Mouse (Mus musculus): ENCODE measurements around the gene Ldlrad3.

Ldlrad3 gene

GRCm38 (mm10) chr2:101952951-101953361 lies 233.2 kb downstream of the Ldlrad3 start:
- DNase-seq: no peak

DNA sequence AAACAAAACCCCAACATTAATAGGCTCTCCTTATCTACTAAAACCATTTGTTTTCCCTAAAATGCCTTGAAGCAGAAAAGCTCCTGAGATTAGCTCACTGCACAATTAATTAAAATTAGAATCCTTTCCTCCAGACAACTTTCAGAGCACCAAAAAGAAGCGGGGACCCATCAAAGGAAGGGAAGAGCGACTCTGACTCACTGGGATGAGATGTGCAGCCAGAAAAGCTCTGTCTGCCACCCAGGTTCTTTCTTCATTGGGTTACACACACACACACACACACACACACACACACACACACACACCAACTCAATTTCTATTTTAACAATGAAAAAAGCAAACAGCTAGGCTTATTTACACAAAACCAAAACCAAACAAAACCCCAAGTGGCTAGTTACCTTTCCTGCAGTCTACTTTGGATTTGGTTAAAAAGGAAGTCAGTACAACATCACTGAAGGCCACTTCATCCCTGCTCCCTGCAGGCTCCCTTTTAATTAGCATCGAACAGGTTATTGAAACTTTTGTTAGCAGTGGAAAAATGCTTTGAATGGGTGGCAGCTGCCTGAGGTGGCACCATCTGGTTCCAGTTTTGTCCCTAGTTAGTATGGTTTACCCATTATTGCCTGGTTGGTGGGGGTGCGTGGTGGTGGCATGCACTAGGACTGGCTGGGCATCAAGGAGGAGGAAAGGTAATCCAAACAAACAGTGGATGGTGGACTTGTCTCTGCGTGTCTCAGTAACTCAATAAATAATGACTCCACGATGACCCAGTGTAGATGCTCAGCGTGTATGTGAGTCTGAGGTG lies 235.3 kb downstream of the Ldlrad3 start:
- DNase-seq: no peak

GRCm38 (mm10) chr2:101935006-101935405 lies 251.2 kb downstream of the Ldlrad3 start:
- no peak for DNase-seq

- DNase-seq: no peak
These were observed 252.9 kb downstream of the Ldlrad3 start for GRCm38 (mm10) chr2:101933301-101933700.

- no peak for DNase-seq
These were observed 253.8 kb downstream of the Ldlrad3 start for GRCm38 (mm10) chr2:101932169-101932936.

- DNase-seq: no peak
These were observed 260.5 kb downstream of the Ldlrad3 start for GRCm38 (mm10) chr2:101925591-101926188.

DNA sequence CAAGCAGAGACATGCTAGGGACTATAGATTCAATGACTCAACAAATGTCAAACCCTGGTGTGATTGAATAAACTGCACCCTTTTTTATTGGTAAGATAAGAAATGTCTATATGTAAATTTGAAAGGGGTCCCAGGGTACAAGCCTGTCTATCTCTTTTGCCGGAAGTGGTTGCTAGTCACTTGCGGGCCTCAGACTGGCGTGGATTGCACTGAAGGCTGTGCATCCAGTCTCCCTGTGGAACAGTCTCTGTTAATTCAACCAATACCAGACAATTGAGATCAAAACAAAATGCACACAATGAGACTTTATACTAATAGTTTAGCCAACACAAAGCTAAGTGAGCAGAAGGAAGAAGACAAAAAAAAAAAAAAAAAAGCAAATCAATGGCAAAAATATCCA lies 261.0 kb downstream of the Ldlrad3 start:
- DNase-seq: no peak

GRCm38 (mm10) chr2:101923181-101923580 lies 263.0 kb downstream of the Ldlrad3 start:
- peak in 1 of 2 experiments; percentile 33 for DNase-seq

DNA sequence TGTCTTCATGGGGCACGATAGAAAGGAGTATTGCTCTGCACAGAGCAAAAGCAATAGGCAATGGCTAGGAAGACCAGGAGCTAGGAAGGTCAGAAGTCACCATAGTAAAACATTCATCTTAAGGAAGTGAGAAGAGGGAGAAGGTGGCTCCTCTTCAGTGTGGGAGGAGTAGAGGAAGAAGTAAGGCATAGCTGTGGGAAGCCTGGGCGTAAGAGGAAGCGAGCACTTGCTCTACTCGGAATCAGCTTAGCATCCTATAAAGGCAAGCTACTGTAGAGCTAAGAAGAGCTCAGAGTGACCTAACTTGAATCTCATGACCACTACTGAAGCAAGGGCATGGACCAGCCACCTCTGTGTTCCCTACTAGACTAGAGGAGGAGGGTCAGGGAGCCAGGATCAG lies 263.9 kb downstream of the Ldlrad3 start:
- no peak for DNase-seq

GRCm38 (mm10) chr2:101920136-101920554 lies 266.0 kb downstream of the Ldlrad3 start:
- no peak for DNase-seq

DNA sequence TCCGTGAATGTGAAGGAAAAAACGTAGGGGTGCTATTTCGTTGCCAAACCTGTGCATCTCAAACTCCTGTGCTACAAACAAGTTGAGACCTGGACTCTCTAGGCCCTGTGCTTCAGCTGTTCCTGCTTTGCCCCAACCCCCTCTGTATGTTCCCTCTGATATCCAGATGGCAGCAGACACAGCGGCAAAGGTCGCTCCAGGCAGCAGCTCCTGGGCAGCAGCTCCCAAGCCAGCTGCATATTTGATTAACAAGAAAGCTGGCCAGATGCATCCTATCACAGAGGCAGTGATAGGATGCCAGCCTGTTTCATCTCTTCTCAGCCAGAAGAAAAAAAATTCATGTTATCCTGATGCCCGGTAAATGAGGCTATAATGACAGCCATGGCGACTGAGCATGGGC lies 267.7 kb downstream of the Ldlrad3 start:
- no peak for DNase-seq

DNA sequence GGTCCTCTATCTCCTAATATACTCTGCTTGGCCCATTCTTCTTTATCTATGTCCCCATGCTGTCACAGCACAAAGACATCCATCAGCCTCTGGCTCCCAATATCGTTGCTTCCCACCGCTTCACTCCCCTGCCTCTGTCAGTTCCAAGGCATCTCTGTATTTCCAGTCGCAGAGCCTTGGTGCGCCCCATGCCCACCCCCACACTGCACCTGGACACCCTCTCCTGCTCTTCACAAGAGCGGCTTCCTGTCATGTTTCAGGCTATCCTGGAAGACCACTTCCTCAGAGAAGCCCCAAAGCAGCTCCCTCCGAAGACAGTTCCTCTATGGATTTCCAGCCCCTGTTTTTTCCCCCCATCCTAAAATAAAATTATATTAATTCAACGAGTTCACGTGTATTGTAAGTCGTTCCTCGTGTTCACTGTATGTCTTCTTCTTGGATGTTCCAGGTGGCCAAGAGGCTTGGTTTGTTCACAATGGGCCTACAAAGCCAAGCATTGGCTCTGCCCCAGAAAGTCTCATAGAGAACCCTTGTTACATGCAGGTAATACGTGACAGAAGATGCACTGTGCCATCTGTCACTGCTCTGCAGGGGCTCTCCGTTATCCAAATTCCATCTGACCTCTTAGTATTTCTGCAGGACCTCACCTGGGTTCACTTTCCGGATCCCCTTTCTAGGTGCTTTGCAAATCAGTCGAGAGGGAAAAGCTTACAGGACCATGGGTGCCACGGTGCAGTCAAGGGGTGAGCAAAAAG lies 276.7 kb downstream of the Ldlrad3 start:
- DNase-seq: no peak

GRCm38 (mm10) chr2:101908773-101909172 lies 277.4 kb downstream of the Ldlrad3 start:
- DNase-seq: no peak

GRCm38 (mm10) chr2:101907386-101908022 lies 278.7 kb downstream of the Ldlrad3 start:
- no peak for DNase-seq

GRCm38 (mm10) chr2:101906379-101906690 lies 279.9 kb downstream of the Ldlrad3 start:
- DNase-seq: peak in 1 of 2 experiments; percentile 19

GRCm38 (mm10) chr2:101905534-101906378 lies 280.4 kb downstream of the Ldlrad3 start:
- DNase-seq: peak; percentile 89 to 91

DNA sequence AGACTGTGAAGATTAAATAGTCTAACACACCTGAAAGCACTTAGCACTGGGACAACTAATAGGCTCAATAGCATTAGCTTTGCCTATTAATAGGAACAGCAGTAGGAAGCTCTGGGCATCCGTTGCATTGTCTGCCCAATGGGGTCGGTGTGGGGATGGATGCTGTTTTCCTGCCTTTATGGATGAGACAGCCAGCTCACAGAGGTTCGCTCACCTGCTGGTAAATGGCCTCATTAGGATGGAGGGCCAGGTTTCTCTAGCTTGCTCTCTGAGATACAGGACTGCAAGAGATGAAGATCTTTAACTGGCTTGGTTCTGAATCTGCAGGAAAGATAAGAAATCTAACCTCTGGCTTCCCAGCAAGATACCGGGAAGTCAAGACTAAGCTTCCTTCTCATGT lies 284.0 kb downstream of the Ldlrad3 start:
- DNase-seq: no peak
